Comparison of ENCODE assay signal across 7 mouse cellular contexts in genomic region chr2:32451870-32452372, GRCm38 (mm10). TPM values are rescaled to one million over a fixed set of nuclear protein-coding genes. Genes with fewer than 3 reads are reported as not detected.
DNase-seq lines count a peak whose midpoint lies in the region; ATAC-seq lines count a peak whose summit lies in the region.

No protein-coding gene starts in this region.

- H3K36me3 ChIP-seq in embryonic facial prominence, embryonic 11.5 days (replicated peaks; ENCODE audit: control insufficient read depth, insufficient read depth, low read depth, low read length), result no peaks in the 10 kb centered on the region
- H3K36me3 ChIP-seq in limb, embryonic 10.5 days, result peaks cover 25% of the 10 kb centered on the region
- H3K36me3 ChIP-seq in midbrain, embryonic 13.5 days, result peaks cover 16% of the 10 kb centered on the region

- no peaks in the 10 kb centered on the region for H3K9me3 ChIP-seq in embryonic facial prominence, embryonic 11.5 days (replicated peaks; ENCODE audit: control insufficient read depth, low read length)
- H3K9me3 ChIP-seq in limb, embryonic 10.5 days (replicated peaks), result no peaks in the 10 kb centered on the region
- no peaks in the 10 kb centered on the region for H3K9me3 ChIP-seq in midbrain, embryonic 13.5 days

- peak overlapping the region; percentile 86 for H3K4me3 ChIP-seq in embryonic facial prominence, embryonic 11.5 days (ENCODE audit: low read depth, low read length)
- H3K4me3 ChIP-seq in limb, embryonic 10.5 days, result peak overlapping the region; percentile 81
- peak overlapping the region; percentile 79 for H3K4me3 ChIP-seq in midbrain, embryonic 13.5 days (replicated peaks)

- WGBS in embryonic facial prominence, embryonic 11.5 days, result under 1% methylated on average over 25 of the region's 25 CpGs
- under 1% methylated on average over 25 of the region's 25 CpGs for WGBS in limb, embryonic 10.5 days
- WGBS in midbrain, embryonic 13.5 days, result 1% methylated on average over 25 of the region's 25 CpGs

- peak; percentile 99 for DNase-seq in adrenal gland, postnatal 14 days
- peak; percentile 99 for DNase-seq in embryonic facial prominence, embryonic 11.5 days (ENCODE audit: low spot score)
- peak; percentile 99 for DNase-seq in kidney, adult 11 months
- peak; percentile 98 for DNase-seq in limb, embryonic 10.5 days (ENCODE audit: low spot score)
- peak; percentile 98 for DNase-seq in spleen, adult 12 weeks (ENCODE audit: low spot score)

- no peaks in the 10 kb centered on the region for H3K4me1 ChIP-seq in embryonic facial prominence, embryonic 11.5 days (ENCODE audit: control insufficient read depth, insufficient read depth, low read length)
- peaks cover 43% of the 10 kb centered on the region for H3K4me1 ChIP-seq in limb, embryonic 10.5 days
- peaks cover 44% of the 10 kb centered on the region for H3K4me1 ChIP-seq in midbrain, embryonic 13.5 days (replicated peaks)

- H3K27ac ChIP-seq in embryonic facial prominence, embryonic 11.5 days (replicated peaks; ENCODE audit: low read depth, low read length), result peak overlapping the region; percentile 66; the same call in 1 of the 2 replicates
- peak overlapping the region; percentile 91 for H3K27ac ChIP-seq in limb, embryonic 10.5 days
- peak overlapping the region; percentile 94 for H3K27ac ChIP-seq in midbrain, embryonic 13.5 days

- peak overlapping the region; percentile 92 for H3K4me2 ChIP-seq in embryonic facial prominence, embryonic 11.5 days (ENCODE audit: low read depth, low read length)
- H3K4me2 ChIP-seq in midbrain, embryonic 13.5 days (replicated peaks), result peak overlapping the region; percentile 78

- H3K27me3 ChIP-seq in embryonic facial prominence, embryonic 11.5 days (ENCODE audit: control insufficient read depth, insufficient read depth, low read length), result no peaks in the 10 kb centered on the region
- H3K27me3 ChIP-seq in limb, embryonic 10.5 days (ENCODE audit: low read depth, poor library complexity, severe bottlenecking), result no peaks in the 10 kb centered on the region
- H3K27me3 ChIP-seq in midbrain, embryonic 13.5 days, result no peaks in the 10 kb centered on the region

- peak overlapping the region; percentile 33 for H3K9ac ChIP-seq in embryonic facial prominence, embryonic 11.5 days (replicated peaks; ENCODE audit: low read length)
- peak overlapping the region; percentile 85 for H3K9ac ChIP-seq in midbrain, embryonic 13.5 days (replicated peaks)

- ATAC-seq in embryonic facial prominence, embryonic 11.5 days (replicated peaks; ENCODE audit: insufficient number of reproducible peaks, low FRiP score, low TSS enrichment, low read depth), result peak; percentile 94
- peak; percentile 83 for ATAC-seq in granulocyte monocyte progenitor cell, adult 5-6 weeks (replicated peaks; ENCODE audit: poor library complexity, severe bottlenecking)
- peak; percentile 97 for ATAC-seq in midbrain, embryonic 13.5 days

RNA-seq across cellular contexts. Expression of gene Slc25a25, which starts 0.7 kb away (rescaled TPM):
- total RNA-seq in adrenal gland, postnatal 14 days (2021), result 63.6 and 119 TPM in 2 replicates
- polyA plus RNA-seq in embryonic facial prominence, embryonic 11.5 days (2014; fragmentation: Nextera tagmentation; extraction: Ambion mirVana), result 20.6 and 21.7 TPM in 2 replicates
- total RNA-seq in granulocyte monocyte progenitor cell, adult 5-6 weeks (2014; fragmentation: Nextera tagmentation), result 7.1 and 19.9 TPM in 2 replicates
- total RNA-seq in granulocyte monocyte progenitor cell, adult 5-6 weeks (2017), result 8.1 and 14.6 TPM in 2 replicates
- polyA plus RNA-seq in limb, embryonic 10.5 days (2016; fragmentation: Nextera tagmentation; extraction: Ambion mirVana), result 30.8 and 33.0 TPM in 2 replicates
- 45.4 and 50.1 TPM in 2 replicates for polyA plus RNA-seq in midbrain, embryonic 13.5 days (2015; fragmentation: Nextera tagmentation; extraction: Ambion mirVana)

RNA-seq across cellular contexts. Expression of gene Naif1, which starts 1.7 kb away (rescaled TPM):
- 4.3 and 4.4 TPM in 2 replicates for total RNA-seq in adrenal gland, postnatal 14 days (2021)
- polyA plus RNA-seq in embryonic facial prominence, embryonic 11.5 days (2014; fragmentation: Nextera tagmentation; extraction: Ambion mirVana), result 5.0 and 6.0 TPM in 2 replicates
- 3.7 and 4.6 TPM in 2 replicates for total RNA-seq in granulocyte monocyte progenitor cell, adult 5-6 weeks (2014; fragmentation: Nextera tagmentation)
- total RNA-seq in granulocyte monocyte progenitor cell, adult 5-6 weeks (2017), result 3.0 and 4.8 TPM in 2 replicates
- polyA plus RNA-seq in limb, embryonic 10.5 days (2016; fragmentation: Nextera tagmentation; extraction: Ambion mirVana), result 5.9 and 7.3 TPM in 2 replicates
- 5.1 and 6.1 TPM in 2 replicates for polyA plus RNA-seq in midbrain, embryonic 13.5 days (2015; fragmentation: Nextera tagmentation; extraction: Ambion mirVana)

RNA-seq across cellular contexts. Expression of gene Ptges2, which starts 56.2 kb away (rescaled TPM):
- 75.8 and 80.5 TPM in 2 replicates for total RNA-seq in adrenal gland, postnatal 14 days (2021)
- 31.7 and 33.0 TPM in 2 replicates for polyA plus RNA-seq in embryonic facial prominence, embryonic 11.5 days (2014; fragmentation: Nextera tagmentation; extraction: Ambion mirVana)
- 17.8 and 32.2 TPM in 2 replicates for total RNA-seq in granulocyte monocyte progenitor cell, adult 5-6 weeks (2014; fragmentation: Nextera tagmentation)
- total RNA-seq in granulocyte monocyte progenitor cell, adult 5-6 weeks (2017), result 15.2 and 23.4 TPM in 2 replicates
- 32.7 and 37.0 TPM in 2 replicates for polyA plus RNA-seq in limb, embryonic 10.5 days (2016; fragmentation: Nextera tagmentation; extraction: Ambion mirVana)
- 35.5 and 37.6 TPM in 2 replicates for polyA plus RNA-seq in midbrain, embryonic 13.5 days (2015; fragmentation: Nextera tagmentation; extraction: Ambion mirVana)

Comparison
In these comparisons a context has a peak if more than half of its experiments do, and no peak if none do; other contexts are left out.
1. Peak in every context shown above with its lines: DNase-seq, ATAC-seq, H3K4me3 ChIP-seq and H3K27ac ChIP-seq.